Mouse (Mus musculus): ENCODE results near the gene Htr1d. TPM values are rescaled to one million over a fixed set of nuclear protein-coding genes. Genes with fewer than 3 reads are reported as not detected.
A peak's percentile ranks its signal among the peaks of the same experiment; 100 is the strongest.

The Htr1d gene
- polyA plus RNA-seq, 1 experiment from 2014 or later: 0.84 TPM

- ATAC-seq (no peak), DNase-seq (ENCODE audit: low spot score) (peak; percentile 7)
- H3K9me3 ChIP-seq (replicated peaks; ENCODE audit: control insufficient read depth, low read length): no peaks in the 10 kb centered on the region
- no peak overlapping the region for H3K9ac ChIP-seq (ENCODE audit: low read length)
- no peak overlapping the region for H3K27ac ChIP-seq (ENCODE audit: low read depth, low read length)
- H3K4me2 ChIP-seq (ENCODE audit: low read length): no peak overlapping the region
- no peaks in the 10 kb centered on the region for H3K4me1 ChIP-seq (ENCODE audit: control insufficient read depth, insufficient read depth, low read length)
- H3K36me3 ChIP-seq (ENCODE audit: control insufficient read depth, insufficient read depth, low read length): no peaks in the 10 kb centered on the region
- H3K27me3 ChIP-seq (replicated peaks; ENCODE audit: control insufficient read depth, insufficient read depth, low read length): peaks cover 5% of the 10 kb centered on the region; the same call in 1 of the 2 replicates
- no peak overlapping the region for H3K4me3 ChIP-seq (ENCODE audit: low read depth, low read length)
- 8% methylated on average over 11 of the region's 11 CpGs for WGBS
Measured at GRCm38 (mm10) chr4:136418962-136419361, 4.4 kb upstream of the Htr1d start.

GRCm38 (mm10) chr4:136419386-136419785, 3.9 kb upstream of the Htr1d start:
- DNase-seq (ENCODE audit: low spot score) (no peak), ATAC-seq (no peak)
- Histone ChIP-seq H3K36me3 (ENCODE audit: control insufficient read depth, insufficient read depth, low read length) (no peaks in the 10 kb centered on the region), H3K4me1 (ENCODE audit: control insufficient read depth, insufficient read depth, low read length) (0 out of 2 replicates have a peak, but pooled peaks cover 2% of the 10 kb centered on the region), H3K27me3 (replicated peaks; ENCODE audit: control insufficient read depth, insufficient read depth, low read length) (peaks cover 10% of the 10 kb centered on the region; the same call in 1 of the 2 replicates), H3K4me3 (ENCODE audit: low read depth, low read length) (no peak overlapping the region), H3K27ac (ENCODE audit: low read depth, low read length) (no peak overlapping the region), H3K4me2 (ENCODE audit: low read length) (no peak overlapping the region), H3K9me3 (replicated peaks; ENCODE audit: control insufficient read depth, low read length) (no peaks in the 10 kb centered on the region), H3K9ac (ENCODE audit: low read length) (no peak overlapping the region)
- 42% methylated on average over 6 of the region's 6 CpGs for WGBS

- 0 out of 2 replicates have a peak, but pooled peaks cover 4% of the 10 kb centered on the region for H3K4me1 ChIP-seq (ENCODE audit: control insufficient read depth, insufficient read depth, low read length)
- H3K4me3 ChIP-seq (ENCODE audit: low read depth, low read length): peak overlapping the region; percentile 39
- H3K4me2 ChIP-seq (ENCODE audit: low read length): peak overlapping the region; percentile 82
- peak; percentile 20; the same call in 1 of the 2 replicates for ATAC-seq
- H3K9ac ChIP-seq (ENCODE audit: low read length): peak overlapping the region; percentile 58
- WGBS: 2% methylated on average over 68 of the region's 70 CpGs
- H3K27me3 ChIP-seq (replicated peaks; ENCODE audit: control insufficient read depth, insufficient read depth, low read length): peaks cover 20% of the 10 kb centered on the region; the same call in 1 of the 2 replicates
- H3K27ac ChIP-seq (ENCODE audit: low read depth, low read length): no peak overlapping the region
- peak; percentile 25 for DNase-seq (ENCODE audit: low spot score)
- H3K36me3 ChIP-seq (ENCODE audit: control insufficient read depth, insufficient read depth, low read length): no peaks in the 10 kb centered on the region
- no peaks in the 10 kb centered on the region for H3K9me3 ChIP-seq (replicated peaks; ENCODE audit: control insufficient read depth, low read length)
Measured at GRCm38 (mm10) chr4:136424120-136424999, 1.0 kb downstream of the Htr1d start.

- peak overlapping the region; percentile 82 for H3K4me2 ChIP-seq (ENCODE audit: low read length)
- peak; percentile 6 for DNase-seq (ENCODE audit: low spot score)
- 2% methylated on average over 15 of the region's 15 CpGs for WGBS
Measured at GRCm38 (mm10) chr4:136425000-136425288, 1.6 kb downstream of the Htr1d start.

GRCm38 (mm10) chr4:136430609-136431375, 7.5 kb downstream of the Htr1d start:
- H3K9me3 ChIP-seq (replicated peaks; ENCODE audit: control insufficient read depth, low read length): no peaks in the 10 kb centered on the region
- no peak overlapping the region for H3K27ac ChIP-seq (ENCODE audit: low read depth, low read length)
- H3K4me2 ChIP-seq (ENCODE audit: low read length): no peak overlapping the region
- 18% methylated on average over 11 of the region's 11 CpGs for WGBS
- peak; percentile 66; the same call in 1 of the 2 replicates for ATAC-seq
- no peak overlapping the region for H3K4me3 ChIP-seq (ENCODE audit: low read depth, low read length)
- no peaks in the 10 kb centered on the region for H3K27me3 ChIP-seq (replicated peaks; ENCODE audit: control insufficient read depth, insufficient read depth, low read length)
- no peaks in the 10 kb centered on the region for H3K36me3 ChIP-seq (ENCODE audit: control insufficient read depth, insufficient read depth, low read length)
- H3K4me1 ChIP-seq (ENCODE audit: control insufficient read depth, insufficient read depth, low read length): 0 out of 2 replicates have a peak, but pooled peaks cover 2% of the 10 kb centered on the region
- no peak overlapping the region for H3K9ac ChIP-seq (ENCODE audit: low read length)
- DNase-seq (ENCODE audit: low spot score): peak; percentile 29

More at GRCm38 (mm10) chr4:136425000-136425288, 1.6 kb downstream of the Htr1d start:
- Histone ChIP-seq H3K36me3 (ENCODE audit: control insufficient read depth, insufficient read depth, low read length) (no peaks in the 10 kb centered on the region), H3K27ac (ENCODE audit: low read depth, low read length) (no peak overlapping the region), H3K4me3 (ENCODE audit: low read depth, low read length) (peak overlapping the region; percentile 39), H3K9me3 (replicated peaks; ENCODE audit: control insufficient read depth, low read length) (no peaks in the 10 kb centered on the region), H3K9ac (ENCODE audit: low read length) (peak overlapping the region; percentile 58), H3K27me3 (replicated peaks; ENCODE audit: control insufficient read depth, insufficient read depth, low read length) (peaks cover 20% of the 10 kb centered on the region; the same call in 1 of the 2 replicates), H3K4me1 (ENCODE audit: control insufficient read depth, insufficient read depth, low read length) (0 out of 2 replicates have a peak, but pooled peaks cover 4% of the 10 kb centered on the region)
- ATAC-seq: no peak

GRCm38 (mm10) chr4:136431376-136431693, 8.0 kb downstream of the Htr1d start:
- no peak overlapping the region for H3K9ac ChIP-seq (ENCODE audit: low read length)
- no peak overlapping the region for H3K4me2 ChIP-seq (ENCODE audit: low read length)
- H3K27ac ChIP-seq (ENCODE audit: low read depth, low read length): no peak overlapping the region
- H3K27me3 ChIP-seq (replicated peaks; ENCODE audit: control insufficient read depth, insufficient read depth, low read length): no peaks in the 10 kb centered on the region
- H3K9me3 ChIP-seq (replicated peaks; ENCODE audit: control insufficient read depth, low read length): no peaks in the 10 kb centered on the region
- no peaks in the 10 kb centered on the region for H3K36me3 ChIP-seq (ENCODE audit: control insufficient read depth, insufficient read depth, low read length)
- WGBS: 2% methylated on average over 3 of the region's 3 CpGs
- H3K4me1 ChIP-seq (ENCODE audit: control insufficient read depth, insufficient read depth, low read length): 0 out of 2 replicates have a peak, but pooled peaks cover 2% of the 10 kb centered on the region
- no peak overlapping the region for H3K4me3 ChIP-seq (ENCODE audit: low read depth, low read length)
- ATAC-seq: peak; percentile 57; the same call in 1 of the 2 replicates
- peak; percentile 84 for DNase-seq (ENCODE audit: low spot score)

- H3K27ac ChIP-seq (ENCODE audit: low read depth, low read length): no peak overlapping the region
- 0 out of 2 replicates have a peak, but pooled peaks cover 2% of the 10 kb centered on the region for H3K4me1 ChIP-seq (ENCODE audit: control insufficient read depth, insufficient read depth, low read length)
- ATAC-seq: no peak
- no peak overlapping the region for H3K4me3 ChIP-seq (ENCODE audit: low read depth, low read length)
- no peaks in the 10 kb centered on the region for H3K27me3 ChIP-seq (replicated peaks; ENCODE audit: control insufficient read depth, insufficient read depth, low read length)
- no peak for DNase-seq (ENCODE audit: low spot score)
- 87% methylated on average over 4 of the region's 4 CpGs for WGBS
- no peak overlapping the region for H3K4me2 ChIP-seq (ENCODE audit: low read length)
- no peaks in the 10 kb centered on the region for H3K36me3 ChIP-seq (ENCODE audit: control insufficient read depth, insufficient read depth, low read length)
- H3K9me3 ChIP-seq (replicated peaks; ENCODE audit: control insufficient read depth, low read length): no peaks in the 10 kb centered on the region
- no peak overlapping the region for H3K9ac ChIP-seq (ENCODE audit: low read length)
Measured at GRCm38 (mm10) chr4:136434029-136434428, 10.7 kb downstream of the Htr1d start.

GRCm38 (mm10) chr4:136439106-136439505, 15.8 kb downstream of the Htr1d start:
- Histone ChIP-seq H3K4me2 (ENCODE audit: low read length) (no peak overlapping the region), H3K27me3 (replicated peaks; ENCODE audit: control insufficient read depth, insufficient read depth, low read length) (no peaks in the 10 kb centered on the region), H3K36me3 (ENCODE audit: control insufficient read depth, insufficient read depth, low read length) (no peaks in the 10 kb centered on the region), H3K27ac (ENCODE audit: low read depth, low read length) (no peak overlapping the region), H3K9ac (ENCODE audit: low read length) (no peak overlapping the region), H3K9me3 (replicated peaks; ENCODE audit: control insufficient read depth, low read length) (no peaks in the 10 kb centered on the region), H3K4me1 (ENCODE audit: control insufficient read depth, insufficient read depth, low read length) (no peaks in the 10 kb centered on the region), H3K4me3 (ENCODE audit: low read depth, low read length) (no peak overlapping the region)
- no peak for ATAC-seq
- WGBS: 51% methylated on average over 4 of the region's 4 CpGs
- no peak for DNase-seq (ENCODE audit: low spot score)

Data from forebrain, embryonic 14.5 days (tissue).